Mouse (Mus musculus) small intestine, adult 2 months (tissue): ENCODE data around the gene Cirbp.

Experiments used
- CTCF ChIP-seq: fragments of 200-500 bp; IDR thresholded peaks from 2 replicates; pipeline ENCODE4 v1.5.1; 2012; ENCODE audit warnings: low read depth, mild to moderate bottlenecking, control low read depth, inconsistent platforms, low read length, moderate library complexity, mixed read lengths; ENCODE audit not compliant: insufficient replicate concordance, insufficient read length; ENCODE audit errors: extremely low read depth
- POLR2A ChIP-seq: fragments of 200-500 bp; IDR thresholded peaks from 2 replicates; pipeline ENCODE4 v1.6.1; 2012; ENCODE audit warnings: low read depth, mild to moderate bottlenecking, control low read depth, inconsistent platforms, low read length, moderate library complexity

DNA sequence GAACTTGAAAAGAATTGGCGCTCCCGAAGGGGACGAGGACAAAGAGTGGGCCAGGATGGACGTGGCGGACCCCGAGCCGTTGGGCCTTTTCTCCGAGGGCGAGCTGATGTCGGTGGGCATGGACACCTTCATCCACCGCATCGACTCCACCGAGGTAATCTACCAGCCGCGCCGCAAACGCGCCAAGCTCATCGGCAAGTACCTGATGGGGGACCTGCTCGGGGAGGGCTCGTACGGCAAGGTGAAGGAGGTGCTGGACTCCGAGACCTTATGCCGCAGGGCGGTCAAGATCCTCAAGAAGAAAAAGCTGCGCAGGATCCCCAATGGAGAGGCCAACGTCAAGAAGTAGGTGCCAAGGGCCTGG, 49.2 kb upstream of the Cirbp start:
- TF ChIP-seq CTCF (no peak), POLR2A (no peak)
